Mouse (Mus musculus) heart, postnatal 14 days (tissue): Measurements from ENCODE around the gene Abcb6. TPM values are rescaled to one million over a fixed set of nuclear protein-coding genes. Genes with fewer than 3 reads are reported as not detected.

Source experiments
- microRNA-seq, 2 experiments: library from miRNA; unstranded; fragments of <30 nt; microRNA quantifications; one replicate each; pipeline ENCODE4 v1.2.0; 2021 to 2022
- total RNA-seq, 2 experiments: library from RNA; stranded (reverse); gene quantifications; 2 replicates each; pipeline ENCODE4 v1.2.3; 2021

The Abcb6 gene
- total RNA-seq, 2 experiments from 2014 or later: 25.7 to 26.4 TPM

Small RNA genes within 50 kb of the gene (microRNA-seq; reads per million reads assigned to microRNA genes)
- 0 reads per million in 2 experiments for gene Gm27943

Other genes with a start within 250 kb of the Abcb6 start
- under 1 TPM in 1 of 2 experiments, not detected in 1; 0.45 TPM for gene Cfap65, start 244.8 kb downstream of the Abcb6 start, total RNA-seq
- gene Ihh, start 228.7 kb downstream of the Abcb6 start, total RNA-seq: under 1 TPM in 1 of 2 experiments, not detected in 1; 0.12 TPM
- 1 to 10 TPM; 2.6 to 4.0 TPM for gene Nhej1, start 55.2 kb downstream of the Abcb6 start, total RNA-seq
- gene Slc23a3, start 46.5 kb downstream of the Abcb6 start, total RNA-seq: 1 to 10 TPM in 1 of 2 experiments, under 1 TPM in 1; 0.78 to 1.0 TPM
- 10 to 100 TPM; 28.7 to 29.2 TPM for gene Cnppd1, start 37.7 kb downstream of the Abcb6 start, total RNA-seq
- gene Retreg2, start 37.6 kb downstream of the Abcb6 start, total RNA-seq: 10 to 100 TPM; 23.9 to 27.4 TPM
- gene Zfand2b, start 11.7 kb downstream of the Abcb6 start, total RNA-seq: 10 to 100 TPM; 16.0 to 16.7 TPM
- gene Ankzf1, start 11.8 kb upstream of the Abcb6 start, total RNA-seq: 10 to 100 TPM; 13.5 to 13.6 TPM
- 10 to 100 TPM; 61.1 to 68.8 TPM for gene Atg9a, start 11.8 kb upstream of the Abcb6 start, total RNA-seq
- gene Glb1l, start 30.4 kb upstream of the Abcb6 start, total RNA-seq: 1 to 10 TPM; 5.2 to 6.7 TPM
- gene Stk16, start 30.4 kb upstream of the Abcb6 start, total RNA-seq: 10 to 100 TPM; 55.9 to 58.1 TPM
- gene Tuba4a, start 39.5 kb upstream of the Abcb6 start, total RNA-seq: 100 to 1,000 TPM; 546 to 642 TPM
- not detected for gene A630095N17Rik, start 51.7 kb upstream of the Abcb6 start, total RNA-seq
- gene Dnajb2, start 56.0 kb upstream of the Abcb6 start, total RNA-seq: 10 to 100 TPM; 66.4 to 74.6 TPM
- gene Ptprn, start 84.1 kb upstream of the Abcb6 start, total RNA-seq: under 1 TPM; 0.44 to 0.60 TPM
- gene Resp18, start 98.0 kb upstream of the Abcb6 start, total RNA-seq: not detected
- gene Dnpep, start 137.6 kb upstream of the Abcb6 start, total RNA-seq: 10 to 100 TPM; 85.6 to 88.5 TPM
- gene Des, start 179.9 kb upstream of the Abcb6 start, total RNA-seq: 1,000 to 10,000 TPM; 1,039 to 1,057 TPM
- gene Speg, start 194.9 kb upstream of the Abcb6 start, total RNA-seq: 100 to 1,000 TPM; 125 to 126 TPM